Mouse (Mus musculus): ENCODE data around the gene Grin2a.

The Grin2a gene

GRCm38 (mm10) chr16:9865710-9866109, 129.7 kb downstream of the Grin2a start:
- no peak for DNase-seq (ENCODE audit: low spot score)

- DNase-seq (ENCODE audit: low spot score): no peak
Measured at GRCm38 (mm10) chr16:9865039-9865438, 130.3 kb downstream of the Grin2a start.

- no peak for DNase-seq (ENCODE audit: low spot score)
Measured at GRCm38 (mm10) chr16:9857758-9858157, 137.6 kb downstream of the Grin2a start.

- DNase-seq (ENCODE audit: low spot score): no peak
Measured at GRCm38 (mm10) chr16:9851265-9851988, 143.9 kb downstream of the Grin2a start.

- DNase-seq (ENCODE audit: low spot score): no peak
Measured at GRCm38 (mm10) chr16:9841496-9841895, 153.9 kb downstream of the Grin2a start.

GRCm38 (mm10) chr16:9836542-9836941, 158.8 kb downstream of the Grin2a start:
- no peak for DNase-seq (ENCODE audit: low spot score)

- DNase-seq (ENCODE audit: low spot score): no peak
Measured at GRCm38 (mm10) chr16:9834236-9834635, 161.1 kb downstream of the Grin2a start.

GRCm38 (mm10) chr16:9825110-9825483, 170.3 kb downstream of the Grin2a start:
- no peak for DNase-seq (ENCODE audit: low spot score)

GRCm38 (mm10) chr16:9824436-9825109, 170.8 kb downstream of the Grin2a start:
- no peak for DNase-seq (ENCODE audit: low spot score)

GRCm38 (mm10) chr16:9823686-9824085, 171.7 kb downstream of the Grin2a start:
- no peak for DNase-seq (ENCODE audit: low spot score)

- DNase-seq (ENCODE audit: low spot score): no peak
Measured at GRCm38 (mm10) chr16:9819508-9819907, 175.9 kb downstream of the Grin2a start.

GRCm38 (mm10) chr16:9801338-9801737, 194.0 kb downstream of the Grin2a start:
- no peak for DNase-seq (ENCODE audit: low spot score)

GRCm38 (mm10) chr16:9800221-9800620, 195.1 kb downstream of the Grin2a start:
- DNase-seq (ENCODE audit: low spot score): no peak

GRCm38 (mm10) chr16:9792976-9793375, 202.4 kb downstream of the Grin2a start:
- DNase-seq (ENCODE audit: low spot score): no peak

GRCm38 (mm10) chr16:9786261-9786660, 209.1 kb downstream of the Grin2a start:
- DNase-seq (ENCODE audit: low spot score): no peak

GRCm38 (mm10) chr16:9785821-9786220, 209.5 kb downstream of the Grin2a start:
- DNase-seq (ENCODE audit: low spot score): no peak

- no peak for DNase-seq (ENCODE audit: low spot score)
Measured at GRCm38 (mm10) chr16:9768981-9769380, 226.4 kb downstream of the Grin2a start.

- no peak for DNase-seq (ENCODE audit: low spot score)
Measured at GRCm38 (mm10) chr16:9768356-9768755, 227.0 kb downstream of the Grin2a start.

- no peak for DNase-seq (ENCODE audit: low spot score)
Measured at GRCm38 (mm10) chr16:9767946-9768345, 227.4 kb downstream of the Grin2a start.

- no peak for DNase-seq (ENCODE audit: low spot score)
Measured at GRCm38 (mm10) chr16:9764086-9764485, 231.3 kb downstream of the Grin2a start.

GRCm38 (mm10) chr16:9760347-9760746, 235.0 kb downstream of the Grin2a start:
- no peak for DNase-seq (ENCODE audit: low spot score)

- DNase-seq (ENCODE audit: low spot score): no peak
Measured at GRCm38 (mm10) chr16:9756849-9757248, 238.5 kb downstream of the Grin2a start.

GRCm38 (mm10) chr16:9754061-9754460, 241.3 kb downstream of the Grin2a start:
- no peak for DNase-seq (ENCODE audit: low spot score)

- no peak for DNase-seq (ENCODE audit: low spot score)
Measured at GRCm38 (mm10) chr16:9753045-9753444, 242.3 kb downstream of the Grin2a start.
